Mouse (Mus musculus) embryo, embryonic 9.5 days (tissue): ENCODE results near the gene Stard13.

Source experiments
- DNase-seq: peaks from one replicate; pipeline ENCODE4 v3.0.0-alpha.2; 2017; ENCODE audit errors: extremely low spot score

Stard13 gene

GRCm38 (mm10) chr5:151181288-151181687, 52.3 kb downstream of the Stard13 start:
- no peak for DNase-seq

- DNase-seq, result no peak
These were observed 53.4 kb downstream of the Stard13 start for GRCm38 (mm10) chr5:151180176-151180785.

GRCm38 (mm10) chr5:151177171-151177570, 56.5 kb downstream of the Stard13 start:
- no peak for DNase-seq

- DNase-seq, result no peak
These were observed 57.7 kb downstream of the Stard13 start for GRCm38 (mm10) chr5:151175897-151176313.

- no peak for DNase-seq
These were observed 58.9 kb downstream of the Stard13 start for GRCm38 (mm10) chr5:151174485-151175460.

GRCm38 (mm10) chr5:151173774-151174173, 59.9 kb downstream of the Stard13 start:
- DNase-seq, result no peak

- no peak for DNase-seq
These were observed 63.4 kb downstream of the Stard13 start for GRCm38 (mm10) chr5:151170168-151170750.

GRCm38 (mm10) chr5:151168191-151168590, 65.4 kb downstream of the Stard13 start:
- no peak for DNase-seq

GRCm38 (mm10) chr5:151167641-151168040, 66.0 kb downstream of the Stard13 start:
- DNase-seq, result no peak

- no peak for DNase-seq
These were observed 67.4 kb downstream of the Stard13 start for GRCm38 (mm10) chr5:151166266-151166665.

- no peak for DNase-seq
These were observed 68.1 kb downstream of the Stard13 start for GRCm38 (mm10) chr5:151165381-151166016.

- DNase-seq, result no peak
These were observed 68.8 kb downstream of the Stard13 start for GRCm38 (mm10) chr5:151164815-151165214.

- no peak for DNase-seq
These were observed 71.0 kb downstream of the Stard13 start for GRCm38 (mm10) chr5:151162642-151163041.

GRCm38 (mm10) chr5:151155247-151155646, 78.4 kb downstream of the Stard13 start:
- no peak for DNase-seq

GRCm38 (mm10) chr5:151154780-151155179, 78.9 kb downstream of the Stard13 start:
- DNase-seq, result peak; percentile 14

- no peak for DNase-seq
These were observed 79.6 kb downstream of the Stard13 start for GRCm38 (mm10) chr5:151154030-151154429.

- DNase-seq, result no peak
These were observed 82.1 kb downstream of the Stard13 start for GRCm38 (mm10) chr5:151151549-151151948.

GRCm38 (mm10) chr5:151149509-151149908, 84.1 kb downstream of the Stard13 start:
- no peak for DNase-seq

GRCm38 (mm10) chr5:151148079-151148478, 85.6 kb downstream of the Stard13 start:
- no peak for DNase-seq

- DNase-seq, result no peak
These were observed 87.8 kb downstream of the Stard13 start for GRCm38 (mm10) chr5:151145807-151146206.

GRCm38 (mm10) chr5:151143955-151144354, 89.7 kb downstream of the Stard13 start:
- DNase-seq, result no peak
